Mouse (Mus musculus) midbrain, embryonic 16.5 days (tissue): Measurements from ENCODE around the gene Shox2. TPM values are rescaled to one million over a fixed set of nuclear protein-coding genes. Genes with fewer than 3 reads are reported as not detected.

Experiments
- ATAC-seq: fragments of 200-750 bp; cut with Nextera tagmentation; 2 replicates; pipeline ENCODE4 v1.8.0; 2017; ENCODE audit warnings: moderate TSS enrichment
- H3K27ac ChIP-seq: fragments of 300-500 bp; sonication (generic); 2 replicates; pipeline ENCODE4 v1.5.1; 2014; ENCODE audit warnings: mild to moderate bottlenecking, low read length, mixed read lengths
- H3K27me3 ChIP-seq: fragments of 300-500 bp; sonication (generic); 2 replicates; pipeline ENCODE4 v1.6.1; 2014; ENCODE audit warnings: low read depth, low read length, mixed read lengths; ENCODE audit not compliant: control insufficient read depth, insufficient read depth
- H3K36me3 ChIP-seq: fragments of 300-500 bp; sonication (generic); 2 replicates; pipeline ENCODE4 v1.6.1; 2014; ENCODE audit warnings: mild to moderate bottlenecking, low read length, moderate library complexity, mixed read lengths; ENCODE audit not compliant: control insufficient read depth, insufficient read depth
- H3K4me1 ChIP-seq: fragments of 300-500 bp; sonication (generic); 2 replicates; pipeline ENCODE4 v1.6.1; 2014; ENCODE audit warnings: mild to moderate bottlenecking, low read length, mixed read lengths; ENCODE audit not compliant: control insufficient read depth, insufficient read depth
- H3K4me2 ChIP-seq: fragments of 300-500 bp; sonication (generic); 2 replicates; pipeline ENCODE4 v1.6.1; 2014; ENCODE audit warnings: mild to moderate bottlenecking, low read length, mixed read lengths
- H3K4me3 ChIP-seq: fragments of 300-500 bp; sonication (generic); 2 replicates; pipeline ENCODE4 v1.5.1; 2014; ENCODE audit warnings: low read depth, mild to moderate bottlenecking, low read length, moderate library complexity, mixed read lengths
- H3K9ac ChIP-seq: fragments of 300-500 bp; sonication (generic); 2 replicates; pipeline ENCODE4 v1.6.1; 2014; ENCODE audit warnings: low read depth, low read length, mixed read lengths
- H3K9me3 ChIP-seq: fragments of 300-500 bp; sonication (generic); replicated peaks from 2 replicates; pipeline ENCODE4 v1.6.1; 2014; ENCODE audit warnings: mild to moderate bottlenecking, low read length, mixed read lengths; ENCODE audit not compliant: control insufficient read depth, poor library complexity, severe bottlenecking
- WGBS: fragments of 180-500 bp; shearing (Covaris S2); extraction: QIAGEN DNeasy Blood & Tissue Kit; methylation state at CpG from one replicate; pipeline ENCODE4 v1.1.7; 2014; 5-methylcytosine and 5-hydroxymethylcytosine counted together
- polyA plus RNA-seq: library from polyadenylated mRNA; unstranded; fragments of >200 nt; fragmentation: Nextera tagmentation; extraction: Ambion mirVana; gene quantifications from 2 replicates; pipeline ENCODE4 v1.2.1, GENCODE M21; 2015

Gene Shox2
- polyA plus RNA-seq, 1 experiment from 2014 or later, result 55.3 TPM

DNA sequence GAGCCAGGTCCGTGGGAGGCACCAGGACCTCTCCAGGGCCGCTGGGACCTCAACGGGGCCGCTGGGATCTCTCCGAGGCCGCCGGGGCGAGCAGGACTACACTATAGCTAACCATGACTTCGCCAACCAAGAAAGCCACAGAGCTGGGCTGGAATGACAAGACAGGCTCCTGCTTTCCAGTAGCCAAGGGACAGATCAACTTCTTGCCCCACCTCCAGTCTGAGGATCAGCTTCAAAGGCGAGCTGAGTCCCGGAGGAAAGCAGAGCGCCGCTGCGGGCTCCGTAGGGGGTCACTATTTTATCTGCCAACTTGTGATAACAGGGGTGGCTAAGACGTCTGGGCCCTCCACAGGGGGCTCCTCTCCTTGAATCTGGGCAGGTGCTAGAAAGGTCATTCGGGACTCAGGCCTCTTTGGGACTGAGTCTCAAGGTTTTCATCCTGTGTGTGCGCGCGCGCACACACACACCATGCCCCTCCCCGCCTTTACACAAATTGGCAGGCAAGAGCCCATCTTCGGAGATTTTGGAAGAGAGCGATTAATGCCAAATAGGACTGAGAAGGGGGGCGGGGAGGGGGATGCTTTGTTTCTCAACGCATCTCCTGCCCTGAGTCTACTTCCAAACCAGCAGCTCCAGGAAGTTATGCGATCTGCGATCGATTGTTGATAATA is 10.8 kb downstream of the Shox2 start:
- Histone ChIP-seq H3K4me3 (peak overlapping the region; percentile 32), H3K27ac (peak overlapping the region; percentile 34), H3K27me3 (peaks cover 15% of the 10 kb centered on the region), H3K4me1 (peaks cover 9% of the 10 kb centered on the region), H3K4me2 (peak overlapping the region; percentile 52), H3K9ac (peak overlapping the region; percentile 34; the same call in 1 of the 2 replicates), H3K36me3 (no peaks in the 10 kb centered on the region), H3K9me3 (no peaks in the 10 kb centered on the region)
- peak; percentile 29; the same call in 1 of the 2 replicates for ATAC-seq
- under 1% methylated on average over 29 of the region's 29 CpGs for WGBS

GRCm38 (mm10) chr3:66970261-66970660 is 11.3 kb downstream of the Shox2 start:
- 0 out of 2 replicates have a peak, but pooled peaks have one; percentile 11 for ATAC-seq
- Histone ChIP-seq H3K4me1 (peaks cover 9% of the 10 kb centered on the region), H3K9ac (0 out of 2 replicates have a peak overlapping the region, but pooled peaks have one; percentile 34), H3K36me3 (no peaks in the 10 kb centered on the region), H3K4me3 (peak overlapping the region; percentile 32; the same call in 1 of the 2 replicates), H3K9me3 (no peaks in the 10 kb centered on the region), H3K4me2 (peak overlapping the region; percentile 52), H3K27me3 (peaks cover 15% of the 10 kb centered on the region), H3K27ac (peak overlapping the region; percentile 34; the same call in 1 of the 2 replicates)
- WGBS, result 3% methylated on average over 10 of the region's 10 CpGs

DNA sequence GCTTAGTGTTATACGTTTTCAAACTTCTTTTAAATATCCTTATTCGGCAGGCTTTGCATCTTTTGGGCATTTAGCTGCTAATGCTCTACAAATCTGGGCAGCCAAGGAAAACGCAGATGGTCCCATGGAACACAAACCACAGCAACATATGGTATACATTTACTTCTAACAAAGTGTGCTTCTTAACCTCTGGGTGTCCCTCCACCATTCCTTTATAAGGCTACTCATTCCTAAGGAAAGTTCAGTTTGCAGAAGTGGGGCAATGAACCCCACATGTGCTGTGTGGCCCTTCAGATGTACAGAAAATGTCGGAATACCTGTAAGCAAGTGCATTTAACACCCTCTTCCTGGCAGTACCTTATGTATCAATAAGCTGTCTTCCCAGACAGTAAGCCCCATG is 14.1 kb downstream of the Shox2 start:
- 71% methylated on average over 4 of the region's 4 CpGs for WGBS
- peaks cover 11% of the 10 kb centered on the region for H3K27me3 ChIP-seq
- no peak for ATAC-seq
- no peaks in the 10 kb centered on the region for H3K9me3 ChIP-seq
- H3K4me1 ChIP-seq, result peaks cover 5% of the 10 kb centered on the region
- H3K27ac ChIP-seq, result no peak overlapping the region
- no peak overlapping the region for H3K9ac ChIP-seq
- no peak overlapping the region for H3K4me2 ChIP-seq
- no peaks in the 10 kb centered on the region for H3K36me3 ChIP-seq
- H3K4me3 ChIP-seq, result no peak overlapping the region

- 57% methylated on average over 3 of the region's 3 CpGs for WGBS
- ATAC-seq, result no peak
- H3K4me2 ChIP-seq, result no peak overlapping the region
These were observed 16.7 kb downstream of the Shox2 start for GRCm38 (mm10) chr3:66964884-66965283.

GRCm38 (mm10) chr3:66959972-66960371 is 21.6 kb downstream of the Shox2 start:
- Histone ChIP-seq H3K4me2 (no peak overlapping the region), H3K36me3 (no peaks in the 10 kb centered on the region), H3K9me3 (no peaks in the 10 kb centered on the region), H3K4me3 (no peak overlapping the region), H3K4me1 (no peaks in the 10 kb centered on the region), H3K27me3 (no peaks in the 10 kb centered on the region), H3K9ac (no peak overlapping the region), H3K27ac (no peak overlapping the region)
- no peak for ATAC-seq
- 68% methylated on average over 5 of the region's 5 CpGs for WGBS

More at GRCm38 (mm10) chr3:66964884-66965283, 16.7 kb downstream of the Shox2 start:
- no peaks in the 10 kb centered on the region for H3K9me3 ChIP-seq
- no peaks in the 10 kb centered on the region for H3K36me3 ChIP-seq
- H3K4me1 ChIP-seq, result no peaks in the 10 kb centered on the region
- no peak overlapping the region for H3K4me3 ChIP-seq
- no peak overlapping the region for H3K27ac ChIP-seq
- no peak overlapping the region for H3K9ac ChIP-seq
- H3K27me3 ChIP-seq, result peaks cover 4% of the 10 kb centered on the region

DNA sequence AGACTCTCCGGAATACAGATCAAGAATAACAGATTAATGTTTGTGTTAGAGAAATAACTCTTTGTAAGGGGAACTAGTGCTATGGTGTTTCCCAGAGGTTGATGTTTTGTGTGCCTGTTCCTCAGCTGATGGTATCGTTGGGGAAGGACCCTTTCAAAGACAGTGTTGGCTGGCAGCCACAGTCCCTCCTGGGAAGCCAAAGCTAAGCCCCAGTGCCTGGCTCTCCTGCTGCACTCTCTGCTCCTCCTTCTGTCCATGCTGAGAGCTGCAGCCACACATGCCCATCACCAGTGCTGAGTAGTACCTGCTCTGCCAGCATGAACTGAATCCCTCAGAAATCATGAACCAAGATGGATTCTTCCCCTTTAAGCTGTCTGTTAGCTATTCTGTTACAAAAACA is 26.4 kb downstream of the Shox2 start:
- Histone ChIP-seq H3K4me3 (no peak overlapping the region), H3K9me3 (no peaks in the 10 kb centered on the region), H3K36me3 (no peaks in the 10 kb centered on the region), H3K9ac (no peak overlapping the region), H3K4me1 (no peaks in the 10 kb centered on the region), H3K27me3 (no peaks in the 10 kb centered on the region), H3K4me2 (no peak overlapping the region), H3K27ac (no peak overlapping the region)
- ATAC-seq, result no peak
- WGBS, result 52% methylated on average over 2 of the region's 2 CpGs

DNA sequence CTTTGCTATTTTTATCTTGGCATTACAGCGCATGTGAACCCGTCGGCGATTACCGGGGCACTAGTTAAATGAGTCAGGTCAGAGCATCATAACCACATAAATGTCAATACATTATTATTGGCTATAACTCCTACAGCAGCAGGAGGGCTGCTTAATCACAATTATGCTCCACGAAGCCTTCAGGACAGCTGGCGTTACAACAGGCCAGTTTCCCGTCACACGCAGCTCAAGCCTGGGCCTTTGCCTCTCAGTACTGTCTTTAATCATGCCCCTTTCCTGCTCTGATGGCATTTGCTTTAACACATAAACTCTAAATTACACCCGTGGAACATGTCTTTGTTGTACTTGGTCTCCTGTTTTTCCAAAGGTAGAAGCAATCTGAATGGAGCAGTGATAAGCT is 41.9 kb downstream of the Shox2 start:
- Histone ChIP-seq H3K9ac (no peak overlapping the region), H3K9me3 (no peaks in the 10 kb centered on the region), H3K27me3 (no peaks in the 10 kb centered on the region), H3K36me3 (no peaks in the 10 kb centered on the region), H3K4me3 (no peak overlapping the region), H3K27ac (no peak overlapping the region), H3K4me1 (no peaks in the 10 kb centered on the region), H3K4me2 (no peak overlapping the region)
- whole genome bisulfite sequencing, result 61% methylated on average over 10 of the region's 10 CpGs
- ATAC-seq, result no peak

DNA sequence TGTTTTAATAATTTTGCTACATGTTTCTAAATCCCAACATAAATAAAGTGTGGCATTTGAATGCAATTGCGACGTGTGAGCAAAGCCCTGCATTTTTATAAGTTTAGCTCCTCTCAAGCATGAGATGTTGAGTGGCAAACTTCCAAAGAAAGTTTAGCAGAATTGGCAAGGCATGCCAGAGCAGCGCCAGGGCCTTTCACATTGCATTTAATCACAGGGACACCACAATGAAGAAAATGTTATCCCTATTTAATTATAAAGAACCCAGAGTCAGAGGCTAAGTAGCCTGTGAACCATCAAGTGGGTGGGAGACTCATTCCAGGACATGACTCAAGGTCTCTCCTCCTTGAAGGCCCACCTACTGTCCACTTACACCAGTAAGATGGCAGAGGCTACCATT is 59.1 kb downstream of the Shox2 start:
- Histone ChIP-seq H3K4me2 (no peak overlapping the region), H3K9me3 (no peaks in the 10 kb centered on the region), H3K4me1 (no peaks in the 10 kb centered on the region), H3K4me3 (no peak overlapping the region), H3K36me3 (no peaks in the 10 kb centered on the region), H3K9ac (no peak overlapping the region), H3K27ac (no peak overlapping the region), H3K27me3 (no peaks in the 10 kb centered on the region)
- ATAC-seq, result no peak
- WGBS, result 31% methylated on average over 3 of the region's 3 CpGs
